Mouse (Mus musculus) liver, postnatal 0 days (tissue): ENCODE results near the gene Tmem120b.

ENCODE experiments used
- CTCF ChIP-seq: sonication (generic); IDR thresholded peaks from 2 replicates; pipeline ENCODE4 v1.5.1; 2016; ENCODE audit warnings: antibody characterized with exemption, low read depth
- EP300 ChIP-seq: IDR thresholded peaks from 2 replicates; pipeline ENCODE4 v1.6.1; 2016; ENCODE audit warnings: antibody characterized with exemption, low read depth, mild to moderate bottlenecking

DNA sequence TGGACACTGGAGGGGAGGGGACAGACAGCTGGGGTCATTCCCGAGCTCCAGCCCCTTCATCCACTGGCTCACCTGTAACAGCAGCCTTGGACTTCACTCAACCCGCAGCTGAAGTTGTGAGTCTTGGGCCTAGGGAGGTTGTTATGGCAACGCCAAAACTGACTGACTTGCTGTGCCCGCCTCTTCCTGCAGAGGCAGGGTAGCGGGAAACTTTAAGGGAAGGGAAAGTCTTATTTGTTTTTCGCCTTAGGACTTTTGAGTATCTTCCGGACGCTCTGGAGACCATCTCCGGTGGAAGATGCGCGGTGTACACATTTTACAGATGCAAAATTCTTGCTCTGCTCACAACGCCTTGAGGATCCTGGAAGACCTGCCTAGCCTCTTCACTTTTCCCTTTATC lies 18.9 kb upstream of the Tmem120b start:
- 0 out of 2 replicates have a peak, but pooled peaks have one; percentile 24 for TF ChIP-seq CTCF
- no peak for TF ChIP-seq EP300
